Mouse (Mus musculus) embryonic stem cell, embryonic (primary cell): ENCODE data around the gene Gm11172.
"Not testable (repeated sequence)": the region's sequence is repeated elsewhere in the genome, so short reads cannot be mapped to it uniquely, and the experiment has no call there.

Experiments
- CTCF ChIA-PET, 4 experiments: fragments of 300-600 bp in 2 of 4; fragments of 350-600 bp in 2 of 4; sonication (Branson Sonifier 250); formaldehyde crosslinking; loops; one replicate each; lab custom pipeline; 2022; ENCODE audit warnings: inconsistent platforms in 2 of 4; lab: Charles Lee
- POLR2A ChIA-PET, 4 experiments: fragments of 300-600 bp in 2 of 4; fragments of 350-600 bp in 2 of 4; sonication (Branson Sonifier 250); formaldehyde crosslinking; loops; one replicate each; lab custom pipeline; 2022; ENCODE audit warnings: antibody characterized with exemption in 4 of 4, inconsistent platforms in 1 of 4; lab: Charles Lee

Gene Gm11172

GRCm38 (mm10) chr16:10838487-10839245 is 26.0 kb downstream of the Gm11172 start:
- ChIA-PET POLR2A (interaction anchor here in 3 of 4 experiments (0.6 to 1.6 kb wide), 8 partner anchors 18 to 448 kb away, joined by 3 to 5 read pairs (median 3); no protein-coding TSS in a partner anchor), CTCF (interaction anchor here in 2 of 4 experiments (0.6 to 1.1 kb wide), 3 partner anchors 8 to 53 kb away, joined by 3 to 4 read pairs (median 3); partner anchors contain the start of gene Socs1 (in 1 of the 2))

DNA sequence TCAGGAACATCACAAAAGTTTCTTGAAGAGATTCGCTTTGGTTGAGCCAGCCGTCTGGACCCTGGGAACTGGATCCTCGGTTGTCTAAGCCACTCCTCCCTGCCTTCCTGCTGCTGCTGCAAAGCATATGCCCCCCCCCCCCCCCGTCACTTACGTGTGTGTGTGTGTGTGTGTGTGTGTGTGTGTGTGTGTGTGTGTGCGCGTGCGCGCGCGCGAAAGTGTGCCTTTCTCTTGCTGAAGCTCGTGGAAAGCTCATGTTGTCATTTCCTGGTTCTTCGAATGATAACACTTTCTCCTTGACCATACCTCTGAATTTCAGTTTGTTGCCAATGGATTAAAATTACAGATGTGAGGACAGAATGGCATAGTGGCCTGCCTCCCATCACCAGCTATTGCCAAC is 27.3 kb downstream of the Gm11172 start:
- POLR2A ChIA-PET = interaction anchor here in 3 of 4 experiments (0.7 to 1.8 kb wide), 4 partner anchors 16 to 1578 kb away, joined by 3 to 6 read pairs (median 4); no protein-coding TSS in a partner anchor

GRCm38 (mm10) chr16:10842282-10842855 is 29.7 kb downstream of the Gm11172 start:
- CTCF ChIA-PET = interaction anchor here in 3 of 4 experiments (0.6 to 3.0 kb wide), 5 partner anchors 38 to 297 kb away, joined by 3 to 11 read pairs (median 4); partner anchors contain the start of gene Socs1 (in 1 of the 3)
- POLR2A ChIA-PET = interaction anchor here in 1 of 4 experiments (0.6 kb wide), 1 partner anchor 158 kb away, joined by 3 read pairs; no protein-coding TSS in a partner anchor

More for the DNA sequence above, 27.3 kb downstream of the Gm11172 start:
- CTCF ChIA-PET = interaction anchor here in 2 of 4 experiments (0.5 to 1.2 kb wide), 5 partner anchors 54 to 1284 kb away, joined by 3 to 7 read pairs (median 4); no protein-coding TSS in a partner anchor

DNA sequence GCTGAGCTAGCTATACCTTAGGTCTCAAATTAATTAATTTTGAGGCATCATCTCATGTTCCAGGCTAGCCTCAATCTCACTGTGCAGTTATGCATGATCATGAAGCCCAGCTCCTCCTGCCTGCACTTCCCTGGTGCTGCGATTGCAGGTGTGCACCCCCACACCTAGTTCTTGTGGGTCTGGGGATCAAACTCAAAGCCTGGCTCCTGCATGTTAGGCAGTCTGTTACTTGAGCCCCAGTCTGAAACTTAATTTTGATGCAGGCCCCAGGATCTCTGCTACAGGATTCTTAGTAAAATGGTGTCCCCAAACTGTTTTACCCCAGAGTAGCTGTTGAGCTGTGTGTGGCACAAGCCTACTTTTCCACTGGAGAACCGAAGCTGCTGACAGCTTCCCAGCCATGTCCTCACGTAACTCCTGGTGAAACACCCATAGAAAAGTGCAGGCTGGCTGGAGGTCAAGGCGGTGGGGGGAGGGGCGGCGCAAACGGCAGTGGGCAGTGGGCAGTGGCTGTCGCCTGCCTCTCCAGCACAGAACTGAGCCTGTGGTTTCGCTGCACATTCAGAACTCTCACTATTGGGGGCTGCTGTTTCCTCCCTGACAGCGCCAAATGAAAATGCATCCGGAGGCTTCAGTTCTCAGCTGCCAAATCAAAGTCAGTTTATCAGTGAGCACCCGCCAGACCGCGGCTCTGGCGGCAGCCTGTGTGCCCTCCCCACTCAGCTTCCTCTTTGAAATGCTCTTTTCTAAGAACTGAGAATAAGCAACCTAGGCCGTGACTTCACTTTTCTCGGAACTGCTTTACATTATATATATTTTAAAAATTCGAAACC is 31.0 kb downstream of the Gm11172 start:
- CTCF ChIA-PET = interaction anchor here in 2 of 4 experiments (0.6 to 3.0 kb wide), 8 partner anchors 8 to 445 kb away, joined by 3 to 11 read pairs (median 4); partner anchors contain the start of genes Dexi (in 1 of the 2) and Socs1 (in 1 of the 2)

GRCm38 (mm10) chr16:10844319-10844670 is 31.6 kb downstream of the Gm11172 start:
- ChIA-PET POLR2A (interaction anchor here in 3 of 4 experiments (0.7 to 2.6 kb wide), 6 partner anchors 9 to 96 kb away, joined by 3 to 12 read pairs (median 4); partner anchors contain the start of genes Rmi2 (in 1 of the 3) and Tnp2 (in 1 of the 3)), CTCF (interaction anchor here in 2 of 4 experiments (0.6 to 3.0 kb wide), 7 partner anchors 9 to 445 kb away, joined by 3 to 11 read pairs (median 3); partner anchors contain the start of genes Dexi (in 1 of the 2) and Socs1 (in 1 of the 2))

More for the DNA sequence above, 31.0 kb downstream of the Gm11172 start:
- POLR2A ChIA-PET = interaction anchor here in 3 of 4 experiments (0.6 to 2.6 kb wide), 7 partner anchors 8 to 95 kb away, joined by 3 to 12 read pairs (median 4); partner anchors contain the start of genes Rmi2 (in 1 of the 3) and Tnp2 (in 1 of the 3)

- CTCF ChIA-PET = interaction anchor here (0.5 to 3.5 kb wide), 32 partner anchors 8 to 622 kb away, joined by 3 to 31 read pairs (median 3); partner anchors contain the start of genes Tnp2 (in 3 of the 4), Socs1 (in 2 of the 4) and Prm3 (in 1 of the 4)
Measured at GRCm38 (mm10) chr16:10845952-10846351, 33.2 kb downstream of the Gm11172 start.

GRCm38 (mm10) chr16:10846503-10846902 is 33.8 kb downstream of the Gm11172 start:
- POLR2A ChIA-PET = interaction anchor here in 2 of 4 experiments (0.6 to 2.5 kb wide), 13 partner anchors 11 to 477 kb away, joined by 3 to 12 read pairs (median 3); partner anchors contain the start of genes Rmi2 (in 2 of the 2), Socs1 (in 1 of the 2) and Zc3h7a (in 1 of the 2)

More at GRCm38 (mm10) chr16:10845952-10846351, 33.2 kb downstream of the Gm11172 start:
- POLR2A ChIA-PET = interaction anchor here in 2 of 4 experiments (0.6 to 2.5 kb wide), 10 partner anchors 11 to 488 kb away, joined by 3 to 12 read pairs (median 3); partner anchors contain the start of genes Rmi2 (in 1 of the 2), Socs1 (in 1 of the 2) and Zc3h7a (in 1 of the 2)

GRCm38 (mm10) chr16:10849965-10850861 is 37.5 kb downstream of the Gm11172 start:
- ChIA-PET CTCF (interaction anchor here in 2 of 4 experiments (0.6 to 1.7 kb wide), 3 partner anchors 15 to 569 kb away, joined by 3 to 7 read pairs (median 5); no protein-coding TSS in a partner anchor), POLR2A (interaction anchor here in 1 of 4 experiments (0.6 to 1.4 kb wide), 3 partner anchors 10 to 31 kb away, joined by 3 to 4 read pairs (median 3); no protein-coding TSS in a partner anchor)

More at GRCm38 (mm10) chr16:10846503-10846902, 33.8 kb downstream of the Gm11172 start:
- CTCF ChIA-PET = interaction anchor here (0.5 to 3.5 kb wide), 31 partner anchors 8 to 550 kb away, joined by 3 to 31 read pairs (median 3); partner anchors contain the start of genes Tnp2 (in 3 of the 4), Socs1 (in 2 of the 4) and Prm3 (in 1 of the 4)

- POLR2A ChIA-PET = interaction anchor here in 1 of 4 experiments (1.3 kb wide), 1 partner anchor 16 kb away, joined by 4 read pairs; no protein-coding TSS in a partner anchor
- CTCF ChIA-PET = interaction anchor here in 3 of 4 experiments (0.6 to 1.0 kb wide), 3 partner anchors 15 to 568 kb away, joined by 3 to 8 read pairs (median 5); no protein-coding TSS in a partner anchor
Measured at GRCm38 (mm10) chr16:10850905-10851304, 38.2 kb downstream of the Gm11172 start.

DNA sequence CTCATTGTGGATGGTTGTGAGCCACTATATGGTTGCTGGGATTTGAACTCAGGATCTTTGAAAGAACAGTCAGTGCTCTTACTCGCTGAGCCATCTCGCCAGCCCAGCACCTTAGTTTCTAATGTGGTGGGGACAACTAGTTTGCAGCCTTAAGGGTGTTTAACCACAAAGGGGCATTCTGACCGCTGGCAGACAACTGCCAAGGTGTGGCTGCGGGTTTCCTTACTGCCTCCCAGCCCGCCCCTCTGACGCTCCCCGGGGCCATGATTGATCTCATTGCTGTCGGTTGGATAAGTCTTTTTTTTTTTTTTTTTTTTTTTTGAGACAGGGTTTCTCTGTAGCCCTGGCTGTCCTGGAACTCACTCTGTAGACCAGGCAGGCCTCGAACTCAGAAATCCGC is 39.5 kb downstream of the Gm11172 start:
- CTCF ChIA-PET = interaction anchor here in 1 of 4 experiments (0.6 kb wide), 1 partner anchor 214 kb away, joined by 5 read pairs; no protein-coding TSS in a partner anchor
- POLR2A ChIA-PET = not testable (repeated sequence)

- CTCF ChIA-PET = interaction anchor here in 3 of 4 experiments (0.8 to 1.6 kb wide), 3 partner anchors 9 to 175 kb away, joined by 3 to 5 read pairs (median 3); no protein-coding TSS in a partner anchor
- POLR2A ChIA-PET = interaction anchor here in 1 of 4 experiments (0.6 to 1.5 kb wide), 3 partner anchors 10 to 71 kb away, joined by 3 to 5 read pairs (median 3); partner anchors contain the start of gene Tnp2
Measured at GRCm38 (mm10) chr16:10859726-10860245, 47.1 kb downstream of the Gm11172 start.

DNA sequence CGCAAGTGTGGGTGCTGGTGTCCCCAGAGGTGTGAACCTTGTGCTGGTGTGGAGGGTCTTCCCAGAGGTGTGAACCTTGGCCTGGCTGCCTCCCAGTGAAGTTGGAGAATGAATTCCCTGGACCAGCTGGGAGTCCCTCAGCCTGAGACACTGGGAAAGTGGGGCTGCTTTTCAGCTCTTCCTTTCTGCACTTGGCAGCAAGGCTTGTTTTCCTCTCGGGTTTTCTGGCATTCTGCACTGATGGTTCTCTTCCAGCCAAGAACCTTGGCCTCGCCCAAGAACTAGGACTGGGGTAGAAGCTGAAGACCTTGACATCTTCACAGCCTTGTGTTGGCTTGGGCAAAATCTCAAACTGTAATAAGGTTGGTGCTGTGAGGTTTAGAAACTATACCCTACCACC is 48.7 kb downstream of the Gm11172 start:
- POLR2A ChIA-PET = interaction anchor here in 1 of 4 experiments (1.0 kb wide), 1 partner anchor 87 kb away, joined by 3 read pairs; no protein-coding TSS in a partner anchor

More for the DNA sequence above, 48.7 kb downstream of the Gm11172 start:
- CTCF ChIA-PET = no interaction called here
